In genomic region chr4:125573951-125574675, GRCm38 (mm10) we compare ENCODE assay signal across 24 mouse cellular contexts.
DNase-seq lines count a peak whose midpoint lies in the region; ATAC-seq and TF ChIP-seq lines count a peak whose summit lies in the region.
"Had no signal": no experiment of that assay in that cellular context is flagged by ENCODE, and none has a peak within 500 bp of the region (broad histone marks: within the 10 kb centered on the region; RNA-seq: fewer than 3 reads in every experiment).

No protein-coding gene starts in this region.

- peaks cover 49% of the 10 kb centered on the region for H3K4me1 ChIP-seq in hindbrain, embryonic 15.5 days (replicated peaks)
- H3K4me1 ChIP-seq in hindbrain, embryonic 12.5 days, result peaks cover 36% of the 10 kb centered on the region
- H3K4me1 ChIP-seq in liver, adult 2 months (ENCODE audit: control insufficient read depth, insufficient read depth, low read length), result no peaks in the 10 kb centered on the region
- H3K4me1 ChIP-seq: liver, embryonic 13.5 days had no signal

- ATAC-seq in hindbrain, embryonic 15.5 days (ENCODE audit: low FRiP score, low read depth), result peak; percentile 32; the same call in 1 of the 2 replicates
- ATAC-seq in hindbrain, embryonic 12.5 days (ENCODE audit: low FRiP score), result no peak
- ATAC-seq: midbrain, embryonic 13.5 days had no signal

- DNase-seq in cerebellum, postnatal 14 days, result peak; percentile 79 to 80
- DNase-seq in cerebellum, adult 9-10 months, result no peak
- DNase-seq in liver, adult 2 months (ENCODE audit: extremely low read depth, low read depth, low spot score), result peak; percentile 15
- no peak for DNase-seq in liver
- DNase-seq in brain, embryonic 14.5 days (ENCODE audit: low read depth), result peak; percentile 82
- DNase-seq in heart, postnatal 14 days, result no peak
- DNase-seq: adrenal gland, postnatal 25 days; cerebellum, postnatal 25 days; gastrocnemius, postnatal 36 days; heart, adult 2 months; kidney, postnatal 14 days; liver, embryonic 13.5 days; lung, adult 2 months; lung, postnatal 14 days; thymus, adult 18-20 months; thymus, postnatal 36 days had no signal

- no peak overlapping the region for H3K27ac ChIP-seq in hindbrain, embryonic 15.5 days (replicated peaks)
- H3K27ac ChIP-seq in hindbrain, embryonic 12.5 days, result no peak overlapping the region
- no peak overlapping the region for H3K27ac ChIP-seq in liver, adult 2 months (replicated peaks; ENCODE audit: insufficient read depth, low read depth, low read length)
- H3K27ac ChIP-seq: embryonic facial prominence, embryonic 12.5 days; heart, adult 2 months; heart, embryonic 13.5 days; layer of hippocampus, adult 2 months; limb, embryonic 12.5 days; liver, embryonic 13.5 days; midbrain, embryonic 13.5 days; neural tube, embryonic 13.5 days had no signal

- TF ChIP-seq CTCF in liver, adult 2 months (IDR thresholded peaks at IDR 0.05; ENCODE audit: low read depth, low read length), result no peak
- TF ChIP-seq CTCF in brain, embryonic 14.5 days (IDR thresholded peaks at IDR 0.05; ENCODE audit: borderline replicate concordance, extremely low read depth, insufficient read depth, insufficient read length), result no peak

- no peak overlapping the region for H3K4me2 ChIP-seq in hindbrain, embryonic 15.5 days
- H3K4me2 ChIP-seq in hindbrain, embryonic 12.5 days (replicated peaks), result no peak overlapping the region
- H3K4me2 ChIP-seq: embryonic facial prominence, embryonic 12.5 days; heart, embryonic 13.5 days; limb, embryonic 12.5 days; liver, embryonic 13.5 days; midbrain, embryonic 13.5 days; neural tube, embryonic 13.5 days had no signal

- no peak for TF ChIP-seq POLR2A in liver, adult 2 months (IDR thresholded peaks at IDR 0.05; ENCODE audit: extremely low read depth, insufficient read depth, low read length)
- TF ChIP-seq POLR2A in brain, embryonic 14.5 days (IDR thresholded peaks at IDR 0.05; ENCODE audit: borderline replicate concordance, extremely low read depth, insufficient read depth, insufficient read length, poor library complexity, severe bottlenecking), result no peak

- no peak overlapping the region for H3K4me3 ChIP-seq in hindbrain, embryonic 15.5 days
- no peak overlapping the region for H3K4me3 ChIP-seq in hindbrain, embryonic 12.5 days
- H3K4me3 ChIP-seq in liver, adult 2 months (ENCODE audit: insufficient read depth, low read depth, low read length), result no peak overlapping the region
- H3K4me3 ChIP-seq: embryonic facial prominence, embryonic 12.5 days; heart, adult 2 months; heart, embryonic 13.5 days; layer of hippocampus, adult 2 months; limb, embryonic 12.5 days; liver, embryonic 13.5 days; midbrain, embryonic 13.5 days; neural tube, embryonic 13.5 days had no signal

- WGBS in hindbrain, embryonic 15.5 days, result 30% methylated on average over 11 of the region's 11 CpGs
- WGBS in hindbrain, embryonic 12.5 days, result 32% methylated on average over 11 of the region's 11 CpGs
- WGBS in liver, adult 2 months, result 13% methylated on average over 11 of the region's 11 CpGs

- no peaks in the 10 kb centered on the region for H3K36me3 ChIP-seq in hindbrain, embryonic 15.5 days
- no peaks in the 10 kb centered on the region for H3K36me3 ChIP-seq in hindbrain, embryonic 12.5 days
- H3K36me3 ChIP-seq in liver, adult 2 months (ENCODE audit: control insufficient read depth, insufficient read depth, low read length), result no peaks in the 10 kb centered on the region
- H3K36me3 ChIP-seq: embryonic facial prominence, embryonic 12.5 days; heart, embryonic 13.5 days; limb, embryonic 12.5 days; liver, embryonic 13.5 days; midbrain, embryonic 13.5 days; neural tube, embryonic 13.5 days had no signal

- H3K9me3 ChIP-seq in hindbrain, embryonic 15.5 days, result no peaks in the 10 kb centered on the region
- no peaks in the 10 kb centered on the region for H3K9me3 ChIP-seq in hindbrain, embryonic 12.5 days (replicated peaks)
- H3K9me3 ChIP-seq: embryonic facial prominence, embryonic 12.5 days; heart, embryonic 13.5 days; limb, embryonic 12.5 days; liver, embryonic 13.5 days; midbrain, embryonic 13.5 days; neural tube, embryonic 13.5 days had no signal

- intact Hi-C loops in heart, postnatal 14 days (cut with DNase I), result no loop called here

- no peaks in the 10 kb centered on the region for H3K27me3 ChIP-seq in hindbrain, embryonic 15.5 days
- H3K27me3 ChIP-seq in hindbrain, embryonic 12.5 days, result peaks cover 22% of the 10 kb centered on the region
- no peaks in the 10 kb centered on the region for H3K27me3 ChIP-seq in liver, adult 2 months (ENCODE audit: control insufficient read depth, insufficient read depth, low read length)

- no peaks in the 10 kb centered on the region for H3K79me2 ChIP-seq in liver, adult 2 months (ENCODE audit: control insufficient read depth, insufficient read depth, low read length)

- no peak overlapping the region for H3K9ac ChIP-seq in hindbrain, embryonic 15.5 days
- no peak overlapping the region for H3K9ac ChIP-seq in hindbrain, embryonic 12.5 days
- no peak overlapping the region for H3K9ac ChIP-seq in liver, adult 2 months (ENCODE audit: low read depth, low read length)
- H3K9ac ChIP-seq: embryonic facial prominence, embryonic 12.5 days; heart, embryonic 13.5 days; limb, embryonic 12.5 days; liver, embryonic 13.5 days; midbrain, embryonic 13.5 days; neural tube, embryonic 13.5 days had no signal

Comparison
In these comparisons a context has a peak if more than half of its experiments do, and no peak if none do; other contexts are left out.
1. DNase-seq: peak in cerebellum, postnatal 14 days (2 of 2), liver, adult 2 months (single experiment) and brain, embryonic 14.5 days (single experiment); none in cerebellum, adult 9-10 months (single experiment), liver (single experiment) and heart, postnatal 14 days (0 of 2).